Mouse (Mus musculus): ENCODE results near the gene Gabrg3.
"Not testable (repeated sequence)": the region's sequence is repeated elsewhere in the genome, so short reads cannot be mapped to it uniquely, and the experiment has no call there.

Gabrg3 gene

GRCm38 (mm10) chr7:57312018-57312417 lies 75.0 kb downstream of the Gabrg3 start:
- no peak for DNase-seq (ENCODE audit: low read depth, low spot score)

DNA sequence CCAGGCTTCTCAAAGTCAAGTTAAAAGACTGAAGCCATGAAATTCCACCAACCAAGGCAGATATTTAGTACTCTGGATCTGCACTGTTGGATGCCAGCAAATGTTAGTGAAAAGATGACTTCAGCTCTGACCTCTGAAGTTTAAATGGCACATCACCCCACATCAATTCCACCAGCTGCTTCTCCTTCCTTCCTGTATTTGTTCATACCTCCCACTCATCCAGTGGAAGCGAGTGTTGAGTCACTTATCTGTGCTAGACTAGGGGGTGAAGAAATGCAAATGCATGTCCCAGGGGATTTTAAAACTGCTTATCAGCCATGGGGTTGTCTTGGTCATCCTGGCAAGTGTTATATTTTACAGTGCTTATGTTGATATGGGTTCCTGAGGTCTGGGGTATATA lies 79.7 kb downstream of the Gabrg3 start:
- no peak for DNase-seq (ENCODE audit: low read depth, low spot score)

DNA sequence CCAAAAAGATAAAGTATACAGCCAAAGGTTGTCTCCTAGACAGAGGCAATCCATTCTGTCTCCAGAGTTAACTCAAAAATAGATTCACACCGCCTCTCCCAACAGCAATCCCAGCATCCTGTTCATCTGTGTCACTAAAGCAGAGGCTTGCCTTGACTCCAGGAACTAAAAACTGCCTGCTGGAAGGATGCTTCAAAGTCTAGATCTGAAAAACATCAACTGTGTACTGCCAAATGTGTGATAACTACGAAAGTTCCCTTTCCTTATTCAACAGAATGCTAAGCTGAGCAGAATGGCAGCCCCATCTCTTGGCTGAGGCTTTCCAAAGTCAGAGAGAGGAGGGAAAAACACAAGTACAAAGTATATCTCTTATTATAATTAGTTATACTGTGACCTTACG lies 90.3 kb downstream of the Gabrg3 start:
- no peak for DNase-seq (ENCODE audit: low read depth, low spot score)

GRCm38 (mm10) chr7:57294127-57294526 lies 92.9 kb downstream of the Gabrg3 start:
- no peak for DNase-seq (ENCODE audit: low read depth, low spot score)

GRCm38 (mm10) chr7:57293564-57293963 lies 93.4 kb downstream of the Gabrg3 start:
- DNase-seq (ENCODE audit: low read depth, low spot score) = no peak

GRCm38 (mm10) chr7:57283186-57283585 lies 103.8 kb downstream of the Gabrg3 start:
- no peak for DNase-seq (ENCODE audit: low read depth, low spot score)

DNA sequence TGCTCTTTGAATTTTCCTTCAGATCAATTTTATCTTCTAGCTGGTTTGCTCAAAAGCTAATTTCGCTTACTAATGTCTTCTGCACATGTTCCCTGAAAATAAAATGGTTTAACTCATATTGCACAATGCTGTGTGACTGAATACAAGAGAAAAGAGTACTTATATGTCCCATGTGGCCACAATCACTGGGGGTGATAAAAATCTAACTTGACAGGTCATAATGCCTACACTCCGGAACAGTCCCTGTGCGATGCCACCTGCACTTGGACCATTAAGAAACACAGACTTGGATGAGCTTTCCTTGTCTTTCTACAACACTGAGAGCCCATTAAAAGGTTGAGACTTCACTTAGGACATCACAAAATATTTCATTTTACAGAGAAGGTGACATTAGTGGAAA lies 108.1 kb downstream of the Gabrg3 start:
- no peak for DNase-seq (ENCODE audit: low read depth, low spot score)

GRCm38 (mm10) chr7:57260201-57260600 lies 126.8 kb downstream of the Gabrg3 start:
- no peak for DNase-seq (ENCODE audit: low read depth, low spot score)

GRCm38 (mm10) chr7:57258893-57259574 lies 128.0 kb downstream of the Gabrg3 start:
- DNase-seq (ENCODE audit: low read depth, low spot score) = no peak

DNA sequence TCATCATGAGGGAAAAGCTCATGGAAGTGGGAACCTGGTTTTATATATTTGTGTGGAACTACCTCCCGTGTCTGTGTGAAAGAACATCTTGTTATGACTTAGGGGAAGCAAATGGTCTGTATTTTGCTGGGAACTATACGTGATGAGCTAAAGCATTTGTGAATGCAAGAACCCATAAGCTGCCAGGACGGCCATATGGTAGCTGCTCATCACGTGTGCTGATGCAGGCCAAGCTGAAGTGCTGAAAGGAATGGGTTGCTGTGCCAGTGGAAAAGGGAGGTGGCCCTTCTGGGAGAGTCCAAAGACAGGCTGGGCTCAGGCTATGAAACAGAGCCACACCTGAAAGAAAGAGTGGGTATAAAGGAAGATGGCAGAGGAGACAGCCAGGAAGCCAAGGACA lies 143.0 kb downstream of the Gabrg3 start:
- no peak for DNase-seq (ENCODE audit: low read depth, low spot score)

DNA sequence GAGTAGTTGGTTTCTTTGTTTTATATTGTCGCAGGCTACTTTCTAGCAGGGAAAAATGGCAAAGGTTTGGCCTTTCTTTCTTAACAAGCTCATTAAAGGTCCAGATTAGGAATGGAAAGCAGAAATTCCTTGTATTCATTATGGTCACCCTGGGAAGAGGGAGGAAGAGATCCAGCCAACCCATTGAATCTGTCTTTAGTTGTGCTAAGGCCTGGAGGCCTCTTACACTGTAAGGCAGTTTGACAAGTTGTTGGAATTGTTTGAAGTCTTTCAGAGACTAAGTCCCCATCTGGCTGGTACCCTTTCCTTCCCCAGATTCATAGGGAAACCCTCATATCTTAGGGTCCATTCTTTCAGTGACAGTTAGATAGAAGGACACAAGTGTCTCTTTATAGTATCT lies 172.9 kb downstream of the Gabrg3 start:
- DNase-seq (ENCODE audit: low read depth, low spot score) = no peak

DNA sequence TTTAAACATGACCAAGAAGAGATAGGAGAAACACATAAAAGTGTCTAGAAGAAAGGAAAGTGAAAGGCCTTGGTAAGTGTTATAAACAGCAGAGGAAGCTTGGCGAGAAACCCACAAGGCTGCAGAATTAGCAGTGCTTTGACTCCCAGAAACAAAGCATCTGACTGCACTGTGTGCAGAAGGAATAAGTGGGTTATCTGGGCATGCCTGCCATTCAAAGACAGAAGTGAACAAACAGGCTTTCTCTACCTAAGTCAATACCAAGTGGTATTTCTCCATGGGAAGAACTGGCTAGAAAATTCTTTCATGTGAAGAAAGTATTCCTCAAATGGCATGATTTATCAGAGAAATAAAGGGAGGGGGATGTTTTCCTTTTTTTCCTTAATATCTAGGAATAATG lies 201.0 kb downstream of the Gabrg3 start:
- DNase-seq (ENCODE audit: low read depth, low spot score) = no peak

DNA sequence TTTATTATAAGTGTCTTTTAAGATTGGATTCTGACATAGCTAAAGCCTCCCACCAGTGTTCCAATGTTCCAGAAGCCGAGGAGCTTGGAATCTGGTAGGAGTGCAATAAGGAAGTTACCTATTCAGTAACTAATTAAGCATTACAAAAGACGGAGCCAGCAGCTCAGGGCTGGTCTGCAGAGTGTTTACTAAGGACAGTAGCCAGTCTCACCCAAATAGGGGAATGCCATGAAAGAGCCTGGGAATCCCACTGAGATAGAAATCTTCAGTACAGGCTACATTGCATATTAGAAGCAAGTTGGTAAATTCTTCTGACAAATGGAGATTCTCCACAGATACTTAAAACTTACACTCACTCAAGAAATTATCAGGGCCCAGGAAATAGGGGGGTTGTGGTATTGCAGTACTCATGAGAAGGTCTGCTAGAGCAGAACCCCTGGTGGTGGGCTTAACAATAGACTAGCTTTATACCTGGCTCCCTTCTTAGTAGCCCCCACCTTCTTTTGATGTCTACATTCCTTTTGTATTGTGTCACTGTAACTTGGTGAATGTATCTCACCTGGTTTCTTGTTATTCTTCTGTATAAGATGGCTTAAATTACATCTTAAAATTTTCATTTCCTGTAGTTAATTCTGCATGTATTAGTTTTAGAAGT lies 211.0 kb downstream of the Gabrg3 start:
- not testable (repeated sequence) for DNase-seq (ENCODE audit: low read depth, low spot score)

DNA sequence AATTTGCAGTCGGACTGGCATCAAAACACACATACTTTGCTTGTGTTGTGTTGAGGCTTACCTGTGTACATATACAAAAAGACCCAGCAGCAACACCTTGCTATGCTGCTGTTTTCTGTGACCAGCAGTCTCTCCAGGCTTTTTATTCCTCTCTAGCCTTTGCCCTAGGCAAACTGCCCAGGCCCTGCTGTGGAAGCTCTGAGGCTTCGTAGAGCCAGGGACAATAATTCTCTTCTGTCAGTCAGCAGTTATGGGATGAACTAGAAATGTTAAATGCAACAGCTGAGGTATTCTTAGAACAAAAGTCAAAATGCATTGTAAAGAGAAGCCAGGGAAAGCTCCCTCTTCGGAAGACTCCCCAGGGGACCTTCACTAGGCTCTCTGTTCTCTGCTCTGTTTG lies 220.1 kb downstream of the Gabrg3 start:
- no peak for DNase-seq (ENCODE audit: low read depth, low spot score)

- DNase-seq (ENCODE audit: low read depth, low spot score) = no peak
These were observed 228.8 kb downstream of the Gabrg3 start for GRCm38 (mm10) chr7:57158211-57158610.

DNA sequence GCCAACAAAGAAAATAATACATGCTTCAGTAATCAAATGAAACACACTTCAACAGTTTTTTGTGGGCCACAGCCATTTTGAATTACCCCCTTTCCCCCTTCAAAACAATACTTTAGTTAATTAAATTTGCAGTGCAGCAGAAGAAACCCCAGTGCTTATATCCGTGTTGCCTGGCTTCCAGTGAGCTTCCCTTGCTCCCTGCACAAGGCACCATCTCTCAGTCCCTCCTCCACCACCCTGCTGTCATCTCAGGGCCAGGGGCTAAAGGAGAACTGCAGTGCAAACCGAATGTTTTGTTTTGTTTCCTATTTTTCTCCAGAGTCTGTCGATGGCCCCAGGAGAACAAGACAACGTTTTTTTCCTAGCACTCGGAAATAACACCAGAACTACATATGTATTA lies 233.2 kb downstream of the Gabrg3 start:
- DNase-seq (ENCODE audit: low read depth, low spot score) = no peak

GRCm38 (mm10) chr7:57150768-57151167 lies 236.2 kb downstream of the Gabrg3 start:
- DNase-seq (ENCODE audit: low read depth, low spot score) = no peak

- no peak for DNase-seq (ENCODE audit: low read depth, low spot score)
These were observed 248.8 kb downstream of the Gabrg3 start for GRCm38 (mm10) chr7:57138072-57138704.

DNA sequence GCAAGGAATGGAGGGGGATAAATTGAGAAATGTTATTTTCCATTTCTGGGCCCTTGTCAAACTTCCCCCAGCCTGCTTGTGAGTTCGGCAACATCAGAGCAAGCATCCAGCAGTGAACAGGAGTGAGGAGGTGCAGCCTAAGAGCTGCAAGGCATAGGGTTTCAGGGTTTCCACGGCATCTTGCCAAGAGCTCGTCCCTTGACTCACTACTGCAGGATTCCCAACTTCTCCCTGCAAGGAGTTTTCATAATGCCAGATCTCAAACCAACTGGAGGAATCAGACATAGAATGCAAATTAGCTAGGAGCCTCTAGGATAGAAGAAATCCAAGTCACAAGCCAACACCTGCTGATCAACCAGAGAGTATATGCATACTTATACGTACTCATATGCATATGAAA lies 254.0 kb downstream of the Gabrg3 start:
- DNase-seq (ENCODE audit: low read depth, low spot score) = no peak

DNA sequence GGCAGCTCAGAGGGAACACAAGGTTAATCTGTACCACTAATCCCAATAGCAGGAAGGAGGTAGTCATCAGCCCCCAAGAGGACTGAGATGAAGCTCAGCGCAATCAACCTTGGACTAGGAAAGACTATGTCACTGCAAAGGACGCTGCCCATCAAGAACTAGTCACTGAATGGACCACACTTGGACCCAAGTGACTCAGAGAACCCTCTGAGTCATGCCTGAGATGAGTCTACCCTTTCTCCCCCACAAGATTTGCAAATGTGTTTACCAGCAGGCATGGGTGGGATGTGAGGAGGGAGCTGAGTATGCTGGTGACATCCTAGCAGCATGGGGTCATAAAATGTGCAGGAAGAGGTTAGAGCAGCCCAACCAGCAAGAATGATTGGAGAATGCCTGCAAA lies 254.5 kb downstream of the Gabrg3 start:
- DNase-seq (ENCODE audit: low read depth, low spot score) = no peak

GRCm38 (mm10) chr7:57100065-57100464 lies 286.9 kb downstream of the Gabrg3 start:
- no peak for DNase-seq (ENCODE audit: low read depth, low spot score)

DNA sequence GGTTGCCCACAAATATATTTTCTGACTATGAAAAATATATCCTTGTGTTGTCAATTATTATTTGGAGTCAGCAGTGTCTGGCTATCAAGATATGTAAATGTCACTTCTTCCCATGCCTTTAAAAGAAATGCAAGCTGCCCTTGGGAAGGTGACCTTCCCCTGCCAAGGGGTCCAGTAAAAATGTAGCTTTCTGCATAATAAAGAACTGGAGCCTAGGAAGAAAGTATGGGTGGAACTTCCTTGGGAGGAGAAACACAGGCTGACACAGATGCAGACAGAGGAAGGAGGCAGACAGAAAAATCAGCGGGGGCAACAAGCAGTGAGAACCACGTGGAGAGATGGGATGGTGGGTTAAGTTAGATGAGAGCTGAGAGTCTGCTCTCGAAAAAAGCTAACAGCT lies 304.9 kb downstream of the Gabrg3 start:
- no peak for DNase-seq (ENCODE audit: low read depth, low spot score)

All from retina, adult 2 months (tissue).